Mouse (Mus musculus): ENCODE results near the gene Sncb. TPM values are rescaled to one million over a fixed set of nuclear protein-coding genes. Genes with fewer than 3 reads are reported as not detected.
A peak's percentile ranks its signal among the peaks of the same experiment; 100 is the strongest.

Sncb gene
- polyA plus RNA-seq, 1 experiment = 0.08 TPM

GRCm38 (mm10) chr13:54783235-54783634, 16.8 kb upstream of the Sncb start:
- DNase-seq (ENCODE audit: low spot score) = no peak

- DNase-seq (ENCODE audit: low spot score) = no peak
Measured at GRCm38 (mm10) chr13:54781086-54781485, 14.7 kb upstream of the Sncb start.

- DNase-seq (ENCODE audit: low spot score) = no peak
Measured at GRCm38 (mm10) chr13:54780592-54780991, 14.2 kb upstream of the Sncb start.

GRCm38 (mm10) chr13:54767012-54767411, 617 bp upstream of the Sncb start:
- DNase-seq (ENCODE audit: low spot score) = no peak

- no peak for DNase-seq (ENCODE audit: low spot score)
Measured at GRCm38 (mm10) chr13:54765281-54766191, 859 bp downstream of the Sncb start.

GRCm38 (mm10) chr13:54760906-54761305, 5.5 kb downstream of the Sncb start:
- DNase-seq (ENCODE audit: low spot score) = no peak

- no peak for DNase-seq (ENCODE audit: low spot score)
Measured at GRCm38 (mm10) chr13:54760164-54760795, 6.1 kb downstream of the Sncb start.

- no peak for DNase-seq (ENCODE audit: low spot score)
Measured at GRCm38 (mm10) chr13:54759496-54759895, 6.9 kb downstream of the Sncb start.

GRCm38 (mm10) chr13:54758756-54759470, 7.5 kb downstream of the Sncb start:
- DNase-seq (ENCODE audit: low spot score) = no peak

- DNase-seq (ENCODE audit: low spot score) = peak; percentile 37
Measured at GRCm38 (mm10) chr13:54758045-54758755, 8.2 kb downstream of the Sncb start.

- no peak for DNase-seq (ENCODE audit: low spot score)
Measured at GRCm38 (mm10) chr13:54757093-54757830, 9.1 kb downstream of the Sncb start.

GRCm38 (mm10) chr13:54756156-54756712, 10.2 kb downstream of the Sncb start:
- DNase-seq (ENCODE audit: low spot score) = no peak

- DNase-seq (ENCODE audit: low spot score) = no peak
Measured at GRCm38 (mm10) chr13:54755201-54755830, 11.1 kb downstream of the Sncb start.

- no peak for DNase-seq (ENCODE audit: low spot score)
Measured at GRCm38 (mm10) chr13:54754169-54755080, 12.0 kb downstream of the Sncb start.

GRCm38 (mm10) chr13:54753733-54754132, 12.7 kb downstream of the Sncb start:
- DNase-seq (ENCODE audit: low spot score) = no peak

- no peak for DNase-seq (ENCODE audit: low spot score)
Measured at GRCm38 (mm10) chr13:54752656-54753055, 13.7 kb downstream of the Sncb start.

- DNase-seq (ENCODE audit: low spot score) = no peak
Measured at GRCm38 (mm10) chr13:54750699-54751098, 15.7 kb downstream of the Sncb start.

GRCm38 (mm10) chr13:54749864-54750411, 16.5 kb downstream of the Sncb start, which contains the start of gene Gprin1:
Gprin1 (minus strand) TSS chr13:54749874.
- DNase-seq (ENCODE audit: low spot score) = no peak

All from urinary bladder, adult 2 months (tissue).